Mouse (Mus musculus) T-cell, adult 2 months (primary cell): Measurements from ENCODE around the gene Trim2.

Experiments
- DNase-seq: peaks from one replicate; pipeline ENCODE4 v3.0.0; 2022; ENCODE audit warnings: low spot score

The Trim2 gene

DNA sequence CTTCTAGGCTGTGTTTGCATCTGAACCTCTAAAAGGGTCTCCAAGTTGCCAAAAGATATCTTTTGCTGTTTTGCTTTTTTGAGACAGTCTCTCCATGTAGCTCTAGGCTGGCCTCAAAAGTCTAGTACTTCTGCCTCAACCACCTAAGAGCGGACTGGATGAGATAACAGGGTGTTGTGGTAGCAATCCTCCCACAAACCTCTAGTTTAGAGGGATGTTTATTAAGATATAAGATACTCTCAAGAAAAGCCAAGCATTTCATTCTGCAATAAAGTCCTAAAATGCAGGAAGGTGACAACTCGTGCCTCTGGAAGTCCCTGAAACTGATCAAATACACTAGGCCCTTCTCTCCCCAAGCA is 52.2 kb downstream of the Trim2 start:
- DNase-seq = no peak

DNA sequence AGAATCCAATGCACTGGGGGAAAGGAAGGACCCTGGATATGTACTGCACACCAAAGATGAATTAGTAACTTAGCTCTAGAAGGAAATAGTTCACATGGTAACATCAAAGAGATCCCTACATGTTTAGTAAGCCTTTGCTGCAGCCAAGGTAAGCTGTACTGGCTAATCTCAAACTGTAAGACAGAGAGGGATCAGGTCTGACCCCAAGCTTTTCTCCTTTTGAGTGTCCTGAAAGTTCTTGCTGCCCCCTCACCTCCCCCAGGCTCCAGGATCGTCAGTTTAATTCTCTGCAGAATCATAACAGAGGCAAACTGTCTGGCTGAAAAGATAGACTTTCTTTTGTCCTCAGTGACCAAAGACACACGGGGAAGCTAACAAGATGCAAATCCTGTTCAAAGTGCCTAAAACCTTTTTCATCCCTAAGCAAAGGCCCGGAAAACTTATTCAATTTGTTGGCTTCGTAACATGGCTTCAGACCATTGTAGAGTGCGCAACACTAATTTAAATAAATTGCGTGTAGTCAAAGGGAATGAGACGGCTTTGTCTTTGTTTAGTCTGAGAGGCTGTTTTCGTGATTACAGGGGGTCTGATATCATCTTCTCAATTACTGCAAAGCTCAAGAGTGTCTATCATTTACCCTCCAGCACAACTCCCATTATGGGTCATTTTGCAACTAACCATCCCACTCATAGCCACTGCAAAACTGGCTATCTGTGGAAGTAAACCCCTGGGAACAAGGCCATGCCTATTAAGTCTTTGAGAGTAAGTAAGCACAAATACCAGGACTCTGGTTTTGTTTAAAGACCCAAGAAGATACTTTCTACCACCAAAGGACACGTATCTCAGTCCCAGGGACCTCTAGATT is 52.8 kb downstream of the Trim2 start:
- DNase-seq = no peak

DNA sequence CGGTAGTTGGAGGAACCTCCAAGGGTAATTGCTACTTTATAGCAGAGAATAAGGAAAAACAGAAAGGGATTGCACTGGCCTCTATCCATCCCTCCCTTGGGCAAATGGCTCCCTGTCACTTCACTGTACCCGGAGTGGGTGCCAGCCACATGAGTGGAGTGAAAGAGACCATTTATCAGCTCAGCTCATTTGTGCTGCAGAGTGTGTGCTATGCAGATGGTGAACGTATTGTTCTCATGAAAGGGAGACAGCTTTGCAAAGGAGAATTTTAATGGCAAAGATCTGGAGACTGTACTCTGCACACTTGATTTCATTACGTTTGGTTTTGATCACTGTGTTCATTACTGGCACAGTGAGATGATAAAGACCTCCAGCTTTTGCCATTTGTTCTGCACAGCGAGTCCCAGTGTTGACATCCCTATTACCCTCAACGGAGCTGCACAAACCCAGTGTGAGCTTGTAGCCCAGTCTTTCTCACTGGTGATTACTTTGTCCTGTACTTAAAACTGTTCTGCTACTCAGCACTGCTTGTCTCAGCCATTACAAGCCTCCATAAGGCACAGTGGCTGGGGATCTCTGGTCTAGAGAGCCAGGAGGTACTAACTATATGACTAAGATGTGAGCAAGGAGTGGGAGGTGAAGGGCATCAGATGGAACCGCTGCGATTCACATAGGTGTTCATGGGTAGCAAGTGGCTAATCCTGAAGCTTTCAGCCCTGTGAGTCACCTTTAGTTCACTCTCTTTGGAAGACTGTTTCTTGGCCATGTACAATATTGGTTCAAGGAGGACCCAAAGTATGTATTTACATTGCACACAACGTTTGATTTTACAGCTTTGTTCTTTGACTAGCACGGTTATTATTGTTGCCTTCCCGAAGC is 53.7 kb downstream of the Trim2 start:
- DNase-seq = no peak

- no peak for DNase-seq
These were observed 55.0 kb downstream of the Trim2 start for GRCm38 (mm10) chr3:84251721-84252120.

DNA sequence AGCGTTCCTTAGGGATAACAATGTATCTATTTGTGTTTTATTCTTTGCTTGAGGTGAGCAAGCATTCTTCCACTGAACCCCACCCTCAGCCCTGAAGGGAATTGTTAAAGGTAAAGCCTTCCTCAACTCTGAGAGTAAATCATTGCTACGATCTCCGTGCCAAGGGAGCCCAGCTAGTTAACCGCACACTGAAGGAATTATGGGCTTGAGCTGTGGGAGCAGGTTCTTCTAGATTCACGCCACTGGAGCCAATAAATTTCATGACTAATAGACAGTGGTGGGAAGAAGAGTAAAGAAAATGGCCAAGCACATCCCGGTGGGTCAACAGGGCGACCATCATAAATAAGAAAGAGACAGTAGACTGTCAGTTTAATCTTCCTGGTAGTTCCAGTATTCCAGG is 56.4 kb downstream of the Trim2 start:
- DNase-seq = no peak

- no peak for DNase-seq
These were observed 58.9 kb downstream of the Trim2 start for GRCm38 (mm10) chr3:84247789-84248188.

DNA sequence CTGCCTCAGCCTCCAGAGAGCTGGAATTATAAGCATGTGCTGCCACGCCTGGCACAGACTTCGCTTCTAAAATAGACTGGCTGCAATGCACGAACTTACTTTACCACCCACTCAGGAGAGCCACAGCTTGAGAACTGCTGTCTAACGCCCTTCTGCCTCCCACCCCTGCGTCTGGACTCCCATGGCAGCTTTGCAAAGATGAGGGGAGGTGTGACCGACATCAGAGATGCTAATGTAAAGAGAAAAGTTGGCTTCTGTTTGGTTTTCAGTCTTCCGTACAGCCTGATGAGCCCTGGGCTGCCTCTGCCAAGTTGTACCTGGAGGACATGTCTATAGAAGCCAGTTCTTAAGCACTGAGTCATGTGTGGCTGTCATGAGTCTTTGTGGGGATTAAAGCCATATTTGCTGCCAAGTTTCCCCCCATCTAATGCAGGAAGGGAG is 60.2 kb downstream of the Trim2 start:
- DNase-seq = no peak

DNA sequence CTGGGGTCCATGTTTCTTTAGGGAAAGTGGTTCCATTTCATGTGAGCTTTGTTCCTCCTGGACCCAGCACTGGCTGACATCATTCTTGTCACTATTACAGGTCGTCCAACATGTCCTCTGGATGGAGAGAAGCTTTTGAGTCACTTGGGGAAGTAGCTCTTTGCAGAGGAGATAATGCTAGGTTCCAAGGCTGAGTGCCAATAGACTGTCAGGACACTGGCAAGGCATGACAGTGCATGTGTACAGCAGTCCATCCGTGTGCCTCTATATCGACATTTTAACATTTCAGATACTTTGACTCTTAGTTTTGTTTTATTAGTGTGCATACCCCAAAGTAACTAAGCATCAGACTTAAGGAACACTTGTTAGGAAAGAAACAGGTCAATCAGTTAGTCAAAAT is 63.6 kb downstream of the Trim2 start:
- no peak for DNase-seq

DNA sequence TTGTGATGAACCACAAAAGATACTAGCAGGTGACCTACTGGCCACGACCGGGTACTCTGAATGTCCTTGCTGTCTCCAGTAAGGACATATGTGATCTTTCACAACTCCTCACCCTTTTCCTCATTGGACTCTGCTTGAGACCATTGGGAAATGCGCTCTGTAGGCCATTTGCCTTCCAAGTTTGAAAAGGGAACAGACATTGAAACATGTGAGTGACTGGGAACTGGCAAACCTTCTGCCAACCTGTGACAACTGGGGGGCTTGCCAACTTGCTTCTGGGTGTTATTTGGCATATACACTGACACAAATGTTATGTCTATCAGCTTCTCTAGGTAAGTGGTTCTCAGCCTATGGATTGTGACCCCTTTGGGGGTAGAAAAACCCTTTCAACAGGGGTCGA is 64.2 kb downstream of the Trim2 start:
- DNase-seq = no peak

DNA sequence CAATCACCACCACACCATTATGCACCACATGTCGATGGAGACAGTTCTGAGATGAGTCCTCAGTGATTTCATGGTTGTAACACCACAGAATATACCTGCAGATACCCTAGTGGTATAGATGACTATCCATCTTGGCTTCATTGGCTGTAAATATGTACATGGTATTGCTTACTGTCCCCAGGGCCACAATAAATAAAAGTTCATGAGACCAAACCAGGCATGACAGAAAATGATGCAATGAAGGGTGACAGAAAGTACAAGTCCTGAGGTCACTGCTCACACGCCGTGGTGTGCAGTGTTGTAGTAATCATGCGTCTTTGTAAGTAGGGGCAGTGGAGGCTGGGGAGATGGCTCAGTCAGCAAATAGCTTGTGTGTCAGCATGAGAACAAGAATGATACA is 65.6 kb downstream of the Trim2 start:
- DNase-seq = no peak

DNA sequence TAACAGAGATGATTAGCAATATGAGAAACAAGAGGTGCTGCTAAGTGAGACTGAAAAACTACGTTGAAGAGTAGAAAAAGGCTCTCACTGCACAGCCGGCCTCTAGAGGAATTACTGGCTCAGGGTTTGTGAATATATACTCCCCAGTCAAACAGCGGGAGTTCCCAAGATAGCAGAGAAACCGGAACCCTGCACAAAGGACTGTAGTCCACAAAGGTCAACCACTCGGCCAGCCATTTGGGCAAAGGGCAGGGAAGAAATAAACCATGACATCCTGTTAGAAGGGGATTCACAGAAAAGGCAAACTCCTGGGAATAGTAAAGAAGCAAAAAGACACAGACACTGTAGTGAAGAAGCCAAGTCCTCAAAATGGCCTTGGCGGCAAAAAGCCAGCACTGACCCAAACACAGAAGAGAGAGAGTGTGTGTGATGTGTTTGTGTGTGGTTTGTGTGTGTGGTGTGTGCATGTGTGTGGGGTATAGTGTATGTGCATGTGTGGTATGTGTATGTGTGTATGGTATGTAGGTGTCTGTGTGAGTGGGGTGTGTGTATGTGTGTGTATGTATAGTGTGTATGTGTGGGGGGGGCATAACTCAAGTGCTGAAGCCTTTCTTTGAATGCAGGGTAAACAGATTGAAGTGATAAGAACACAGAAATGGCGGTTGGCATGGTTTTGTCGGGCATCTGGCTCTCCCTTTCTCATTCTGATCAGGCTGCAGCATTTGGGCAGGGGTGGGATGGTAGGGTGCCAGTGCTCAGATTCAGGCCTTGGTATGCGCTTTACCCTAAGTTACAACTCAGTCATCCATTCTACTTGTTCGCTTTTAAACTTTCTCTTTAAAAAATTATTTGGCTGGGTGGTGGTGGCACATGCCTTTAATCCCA is 71.0 kb downstream of the Trim2 start:
- no peak for DNase-seq

DNA sequence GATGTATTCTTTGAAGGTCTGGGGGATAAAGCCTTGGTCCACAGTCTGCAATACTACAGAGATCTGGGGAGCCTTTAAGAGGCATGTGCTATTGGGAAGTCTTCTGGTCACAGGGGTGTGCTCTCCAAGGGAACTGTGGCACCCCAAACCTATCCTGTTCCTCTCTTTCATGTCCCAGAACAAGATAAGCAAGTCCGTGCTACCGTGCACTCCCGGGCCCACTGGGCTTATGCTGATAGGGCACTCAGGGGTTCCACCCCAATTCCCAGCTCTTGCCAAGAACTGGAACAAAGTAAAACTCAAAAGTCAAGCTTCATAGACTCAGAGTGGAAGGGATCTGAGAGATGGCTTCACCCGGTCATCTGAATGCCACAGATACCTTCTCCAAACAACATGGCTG is 72.1 kb downstream of the Trim2 start:
- no peak for DNase-seq

- DNase-seq = no peak
These were observed 72.8 kb downstream of the Trim2 start for GRCm38 (mm10) chr3:84233663-84234415.

GRCm38 (mm10) chr3:84232312-84232711 is 74.4 kb downstream of the Trim2 start:
- no peak for DNase-seq

DNA sequence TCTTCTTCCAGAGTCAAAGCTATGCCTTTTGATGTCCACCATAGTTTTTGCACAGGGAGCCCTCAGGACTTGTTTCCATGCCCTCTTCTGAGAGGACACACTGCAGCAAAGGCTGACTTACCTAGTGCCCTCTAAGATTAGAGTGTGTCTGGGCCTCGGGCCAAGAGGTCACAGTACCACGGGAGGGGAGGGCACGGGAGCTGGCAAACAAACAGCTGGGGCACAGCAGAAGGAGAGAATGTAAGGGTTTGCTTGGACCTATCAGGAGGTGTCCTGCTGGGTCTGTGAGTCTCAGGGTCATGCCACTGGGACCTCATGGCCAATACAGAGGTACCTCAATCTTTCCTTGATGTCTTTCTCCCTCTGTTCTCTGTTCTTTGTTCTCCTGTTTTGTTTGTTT is 75.7 kb downstream of the Trim2 start:
- DNase-seq = no peak

- DNase-seq = peak; percentile 47
These were observed 77.8 kb downstream of the Trim2 start for GRCm38 (mm10) chr3:84228911-84229310.

DNA sequence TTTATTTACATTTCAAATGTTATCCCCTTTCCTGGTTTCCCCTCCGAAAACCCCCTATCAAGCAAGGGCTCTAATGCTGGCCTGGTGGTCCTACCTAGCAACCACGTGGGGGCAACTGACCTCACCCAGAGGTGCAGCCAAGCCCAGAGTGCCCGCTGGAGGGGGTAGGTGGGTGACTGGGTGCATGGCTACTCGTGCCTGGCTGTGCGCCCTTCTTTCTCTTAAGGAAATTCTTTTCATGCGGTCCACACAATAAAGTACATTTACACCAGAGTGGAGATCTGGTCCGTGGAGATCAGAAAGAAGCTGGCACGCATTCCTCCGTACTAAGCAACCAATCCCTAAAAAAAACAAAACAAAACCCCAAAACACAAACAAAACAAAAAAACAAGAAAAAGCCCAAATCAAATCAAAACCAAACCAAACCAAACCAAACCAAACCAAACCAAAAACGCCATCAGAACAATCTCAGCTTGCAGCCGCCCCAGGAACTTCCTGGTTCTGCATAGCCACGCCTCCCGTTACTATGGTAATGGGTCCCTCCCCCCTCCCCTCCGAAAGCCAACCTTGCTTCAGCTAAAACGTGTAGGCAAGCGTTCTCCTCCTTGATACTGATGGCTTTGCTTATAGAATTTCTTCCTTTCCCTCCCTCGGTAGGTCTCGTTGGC is 78.3 kb downstream of the Trim2 start:
- DNase-seq = peak; percentile 69

DNA sequence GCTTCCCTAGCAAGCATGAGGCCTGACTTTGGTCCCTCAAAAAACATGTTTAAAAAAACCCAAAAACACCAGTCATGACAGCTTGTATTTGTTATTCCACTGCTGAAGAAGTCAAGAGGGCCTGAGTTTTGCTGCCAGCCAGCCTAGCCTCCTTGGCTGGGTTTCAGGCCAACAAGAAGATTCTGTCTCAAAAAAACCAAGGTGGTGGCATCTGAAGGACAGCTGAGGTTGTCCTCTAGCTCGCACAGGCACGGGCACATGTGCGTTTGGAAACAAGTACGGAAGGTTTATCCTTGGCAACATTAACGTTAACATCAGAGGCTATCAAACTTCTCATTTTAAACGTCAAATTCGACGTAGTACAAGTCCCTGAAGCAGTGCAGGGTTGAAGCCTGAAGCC is 79.0 kb downstream of the Trim2 start:
- no peak for DNase-seq

GRCm38 (mm10) chr3:84224982-84225381 is 81.7 kb downstream of the Trim2 start:
- peak; percentile 19 for DNase-seq

GRCm38 (mm10) chr3:84220748-84221147 is 85.9 kb downstream of the Trim2 start:
- DNase-seq = no peak

DNA sequence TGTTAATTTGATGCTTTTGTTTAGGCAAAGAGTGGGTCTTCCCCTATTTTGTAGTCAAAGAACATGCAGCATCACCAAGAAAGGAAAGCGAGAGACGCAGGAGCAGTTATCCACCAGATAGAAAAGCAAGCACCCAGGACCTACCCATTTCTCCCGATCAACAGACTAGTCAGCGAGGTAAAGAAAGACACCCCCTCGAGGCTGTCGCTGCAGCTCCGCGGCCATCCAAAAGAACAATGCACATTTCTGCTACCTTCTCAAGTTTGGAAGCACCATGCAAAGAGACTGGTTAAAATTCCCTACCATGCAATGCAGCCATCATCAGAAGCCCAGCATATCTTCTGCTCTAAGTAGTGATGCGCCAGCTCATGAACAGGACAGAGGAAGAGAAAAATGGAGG is 86.4 kb downstream of the Trim2 start:
- no peak for DNase-seq
